Mouse (Mus musculus) spleen, adult 2 months (tissue): ENCODE measurements around the gene S1pr5.

ENCODE experiments used
- CTCF ChIP-seq: fragments of 200-500 bp; IDR thresholded peaks from 2 replicates; pipeline ENCODE4 v1.5.1; 2011; ENCODE audit warnings: mild to moderate bottlenecking, inconsistent platforms; ENCODE audit not compliant: insufficient read depth, insufficient read length, insufficient replicate concordance; ENCODE audit errors: extremely low read depth
- POLR2A ChIP-seq: fragments of 200-500 bp; IDR thresholded peaks from 2 replicates; pipeline ENCODE4 v1.6.1; 2011; ENCODE audit warnings: low read depth, low read length, inconsistent platforms

- TF ChIP-seq CTCF (no peak), POLR2A (no peak)
These were observed 24.9 kb upstream of the S1pr5 start for GRCm38 (mm10) chr9:21273094-21273493.
